Mouse (Mus musculus) liver, embryonic 15.5 days (tissue): ENCODE data around the gene Nudt21. TPM values are rescaled to one million over a fixed set of nuclear protein-coding genes. Genes with fewer than 3 reads are reported as not detected.

Source experiments
- ATAC-seq: fragments of 200-750 bp; cut with Nextera tagmentation; 2 replicates; pipeline ENCODE4 v1.8.0; 2017; ENCODE audit warnings: moderate number of reproducible peaks, mild to moderate bottlenecking, moderate library complexity; ENCODE audit not compliant: insufficient read depth
- H3K27ac ChIP-seq: fragments of 300-500 bp; sonication (generic); replicated peaks from 2 replicates; pipeline ENCODE4 v1.5.1; 2015; ENCODE audit warnings: mild to moderate bottlenecking, inconsistent platforms
- H3K27me3 ChIP-seq: fragments of 300-500 bp; sonication (generic); 2 replicates; pipeline ENCODE4 v1.6.1; 2015; ENCODE audit warnings: mild to moderate bottlenecking, inconsistent platforms
- H3K36me3 ChIP-seq: fragments of 300-500 bp; sonication (generic); replicated peaks from 2 replicates; pipeline ENCODE4 v1.6.1; 2015; ENCODE audit warnings: moderate library complexity, mild to moderate bottlenecking, inconsistent platforms
- H3K4me1 ChIP-seq: fragments of 300-500 bp; sonication (generic); replicated peaks from 2 replicates; pipeline ENCODE4 v1.6.1; 2015; ENCODE audit warnings: inconsistent platforms
- H3K4me2 ChIP-seq: fragments of 300-500 bp; sonication (generic); 2 replicates; pipeline ENCODE4 v1.6.1; 2015; ENCODE audit warnings: moderate library complexity, mild to moderate bottlenecking, inconsistent platforms
- H3K4me3 ChIP-seq: fragments of 300-500 bp; sonication (generic); replicated peaks from 2 replicates; pipeline ENCODE4 v1.5.1; 2015; ENCODE audit warnings: mild to moderate bottlenecking, inconsistent platforms
- H3K9ac ChIP-seq: fragments of 300-500 bp; sonication (generic); 2 replicates; pipeline ENCODE4 v1.6.1; 2015; ENCODE audit warnings: moderate library complexity, mild to moderate bottlenecking, inconsistent platforms
- H3K9me3 ChIP-seq: fragments of 300-500 bp; sonication (generic); replicated peaks from 2 replicates; pipeline ENCODE4 v1.6.1; 2016; ENCODE audit warnings: inconsistent platforms
- WGBS: fragments of 180-500 bp; shearing (Covaris S2); methylation state at CpG from one replicate; pipeline ENCODE4 v1.1.7; 2015; ENCODE audit warnings: mixed read lengths; ENCODE audit not compliant: insufficient replicate concordance; 5-methylcytosine and 5-hydroxymethylcytosine counted together
- polyA plus RNA-seq: library from polyadenylated mRNA; unstranded; fragments of >200 nt; fragmentation: Nextera tagmentation; extraction: Ambion mirVana; gene quantifications from 2 replicates; pipeline ENCODE4 v1.2.1, GENCODE M21; 2015

Nudt21 gene
- polyA plus RNA-seq, 1 experiment from 2014 or later, result 74.4 TPM

- Histone ChIP-seq H3K4me3 (no peak overlapping the region), H3K36me3 (peaks cover 34% of the 10 kb centered on the region), H3K9me3 (no peaks in the 10 kb centered on the region), H3K4me2 (peak overlapping the region; percentile 75), H3K9ac (peak overlapping the region; percentile 10; the same call in 1 of the 2 replicates), H3K27me3 (no peaks in the 10 kb centered on the region), H3K4me1 (peaks cover 43% of the 10 kb centered on the region), H3K27ac (no peak overlapping the region)
- ATAC-seq, result no peak
- 79% methylated on average over 3 of the region's 3 CpGs for WGBS
Measured at GRCm38 (mm10) chr8:94033601-94034000, 3.2 kb downstream of the Nudt21 start.

GRCm38 (mm10) chr8:94029701-94030100, 7.1 kb downstream of the Nudt21 start:
- Histone ChIP-seq H3K9me3 (no peaks in the 10 kb centered on the region), H3K27ac (no peak overlapping the region), H3K9ac (no peak overlapping the region), H3K36me3 (peaks cover 73% of the 10 kb centered on the region), H3K4me1 (peaks cover 23% of the 10 kb centered on the region), H3K27me3 (no peaks in the 10 kb centered on the region), H3K4me3 (no peak overlapping the region), H3K4me2 (no peak overlapping the region)
- ATAC-seq, result no peak
- 89% methylated on average over 9 of the region's 9 CpGs for WGBS

DNA sequence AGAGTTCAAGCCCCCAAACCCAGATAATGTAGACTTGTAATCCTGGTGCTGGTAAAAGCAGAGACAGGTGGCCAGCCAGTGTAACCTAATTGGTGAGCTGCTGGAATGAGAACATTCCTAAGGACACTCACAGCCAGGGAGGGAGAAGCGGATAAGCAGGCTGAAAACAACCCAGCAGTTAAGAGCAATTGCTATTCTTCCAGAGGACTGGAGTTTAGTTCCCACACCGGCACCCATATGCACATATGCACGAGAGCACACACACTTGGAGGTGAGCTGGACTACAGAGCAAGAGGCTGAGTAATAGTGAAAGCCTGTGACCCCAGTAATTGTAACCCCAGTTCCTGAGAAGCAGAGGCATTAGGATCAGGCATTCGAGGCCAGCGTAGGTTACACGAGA, 12.9 kb downstream of the Nudt21 start:
- no peaks in the 10 kb centered on the region for H3K9me3 ChIP-seq
- ATAC-seq, result no peak
- H3K27me3 ChIP-seq, result no peaks in the 10 kb centered on the region
- no peak overlapping the region for H3K27ac ChIP-seq
- WGBS, result 94% methylated on average over 6 of the region's 6 CpGs
- no peak overlapping the region for H3K9ac ChIP-seq
- H3K4me2 ChIP-seq, result no peak overlapping the region
- H3K36me3 ChIP-seq, result peaks cover 88% of the 10 kb centered on the region
- H3K4me3 ChIP-seq, result no peak overlapping the region
- H3K4me1 ChIP-seq, result no peaks in the 10 kb centered on the region

- Histone ChIP-seq H3K4me2 (peak overlapping the region; percentile 98), H3K27me3 (no peaks in the 10 kb centered on the region), H3K36me3 (peaks cover 14% of the 10 kb centered on the region), H3K9ac (peak overlapping the region; percentile 98), H3K4me3 (peak overlapping the region; percentile 88), H3K9me3 (no peaks in the 10 kb centered on the region), H3K4me1 (peaks cover 51% of the 10 kb centered on the region), H3K27ac (peak overlapping the region; percentile 97)
- WGBS, result 10% methylated on average over 7 of the region's 7 CpGs
- no peak for ATAC-seq
Measured at GRCm38 (mm10) chr8:94013026-94013612, 23.7 kb downstream of the Nudt21 start.

- Histone ChIP-seq H3K4me1 (peaks cover 52% of the 10 kb centered on the region), H3K36me3 (peaks cover 14% of the 10 kb centered on the region), H3K9me3 (no peaks in the 10 kb centered on the region), H3K4me2 (peak within 1 kb of the TSS; percentile 98), H3K9ac (peak within 1 kb of the TSS; percentile 98), H3K27me3 (no peaks in the 10 kb centered on the region), H3K4me3 (peak within 1 kb of the TSS; percentile 88), H3K27ac (peak within 1 kb of the TSS; percentile 97)
- ATAC-seq, result peak; percentile 94
- WGBS, result under 1% methylated on average over 117 of the region's 130 CpGs
Measured at GRCm38 (mm10) chr8:94012013-94012951, 24.5 kb downstream of the Nudt21 start, which contains the start of gene Amfr. TSS of gene Amfr (minus strand) at chr8:94012842.

- under 1% methylated on average over 48 of the region's 48 CpGs for WGBS
- peak overlapping the region; percentile 98 for H3K4me2 ChIP-seq
- H3K36me3 ChIP-seq, result peaks cover 17% of the 10 kb centered on the region
- H3K4me1 ChIP-seq, result peaks cover 52% of the 10 kb centered on the region
- H3K4me3 ChIP-seq, result peak overlapping the region; percentile 88
- no peaks in the 10 kb centered on the region for H3K27me3 ChIP-seq
- H3K9ac ChIP-seq, result peak overlapping the region; percentile 98
- H3K9me3 ChIP-seq, result no peaks in the 10 kb centered on the region
- peak overlapping the region; percentile 97 for H3K27ac ChIP-seq
- ATAC-seq, result peak; percentile 13; the same call in 1 of the 2 replicates
Measured at GRCm38 (mm10) chr8:94011076-94012012, 25.5 kb downstream of the Nudt21 start.

DNA sequence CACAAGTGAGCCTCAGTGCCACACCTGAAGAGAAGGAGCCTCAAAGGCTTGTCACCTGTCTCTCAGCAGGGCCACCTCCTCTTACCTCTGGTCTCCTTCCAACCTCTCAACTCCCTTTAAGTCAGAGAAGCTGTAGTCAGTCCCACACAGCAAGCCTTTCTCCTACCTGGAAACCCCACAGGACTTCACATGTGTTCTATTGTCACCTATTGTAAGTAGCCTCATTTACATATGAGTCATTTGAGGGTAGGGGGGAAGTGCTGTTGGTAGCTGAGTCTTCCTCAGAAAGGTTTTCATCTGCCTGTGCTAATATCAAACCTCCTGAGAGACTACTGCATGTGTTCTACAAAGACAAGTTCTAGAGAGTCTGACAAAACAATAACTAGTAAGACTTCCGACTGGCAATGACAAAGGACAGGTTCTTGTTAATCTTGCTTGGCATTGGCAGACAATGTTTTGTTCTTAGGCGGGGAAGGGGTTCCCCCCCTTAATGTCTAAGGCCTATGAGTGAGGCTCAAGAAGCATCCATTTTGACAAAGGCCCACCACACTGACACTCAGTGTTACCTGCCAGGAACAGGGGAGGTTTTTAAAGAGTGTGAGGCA, 26.6 kb downstream of the Nudt21 start:
- H3K4me1 ChIP-seq, result peaks cover 52% of the 10 kb centered on the region

GRCm38 (mm10) chr8:94009243-94009845, 27.5 kb downstream of the Nudt21 start:
- no peaks in the 10 kb centered on the region for H3K27me3 ChIP-seq
- no peak for ATAC-seq
- peak overlapping the region; percentile 88 for H3K4me3 ChIP-seq
- peak overlapping the region; percentile 98 for H3K4me2 ChIP-seq
- peak overlapping the region; percentile 52; the same call in 1 of the 2 replicates for H3K9ac ChIP-seq
- H3K27ac ChIP-seq, result peak overlapping the region; percentile 97
- 48% methylated on average over 15 of the region's 15 CpGs for WGBS
- H3K9me3 ChIP-seq, result no peaks in the 10 kb centered on the region
- H3K36me3 ChIP-seq, result peaks cover 28% of the 10 kb centered on the region
- H3K4me1 ChIP-seq, result peaks cover 47% of the 10 kb centered on the region

More for the DNA sequence above, 26.6 kb downstream of the Nudt21 start:
- peak overlapping the region; percentile 52 for H3K9ac ChIP-seq
- H3K9me3 ChIP-seq, result no peaks in the 10 kb centered on the region
- ATAC-seq, result no peak
- H3K4me3 ChIP-seq, result peak overlapping the region; percentile 88
- no peaks in the 10 kb centered on the region for H3K27me3 ChIP-seq
- peaks cover 25% of the 10 kb centered on the region for H3K36me3 ChIP-seq
- 39% methylated on average over 2 of the region's 2 CpGs for WGBS
- H3K4me2 ChIP-seq, result peak overlapping the region; percentile 98
- peak overlapping the region; percentile 97 for H3K27ac ChIP-seq

DNA sequence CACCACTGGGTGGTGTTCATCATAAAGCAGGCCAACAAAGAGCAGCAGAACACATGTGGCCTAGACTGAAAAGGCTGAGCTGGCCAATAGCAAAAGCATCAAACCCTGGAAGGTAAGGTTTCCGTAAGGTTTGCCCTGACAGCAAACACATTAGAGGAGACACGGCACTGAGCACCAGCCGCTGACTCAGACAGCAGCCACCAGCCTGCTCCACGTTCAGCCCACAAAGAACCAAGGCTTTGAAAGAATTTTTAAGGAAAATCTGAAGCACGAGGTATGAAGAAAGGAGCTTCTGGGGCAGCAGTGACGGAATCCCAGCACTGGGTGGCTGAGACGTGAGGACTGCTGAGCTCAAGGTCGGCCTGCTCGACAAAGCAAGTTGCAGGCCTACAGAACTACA, 32.7 kb downstream of the Nudt21 start:
- no peak for ATAC-seq
- whole genome bisulfite sequencing, result 92% methylated on average over 9 of the region's 9 CpGs
- no peak overlapping the region for H3K27ac ChIP-seq
- no peak overlapping the region for H3K4me2 ChIP-seq
- H3K4me1 ChIP-seq, result peaks cover 10% of the 10 kb centered on the region
- no peak overlapping the region for H3K9ac ChIP-seq
- peaks cover 70% of the 10 kb centered on the region for H3K36me3 ChIP-seq
- H3K4me3 ChIP-seq, result no peak overlapping the region
- no peaks in the 10 kb centered on the region for H3K27me3 ChIP-seq
- no peaks in the 10 kb centered on the region for H3K9me3 ChIP-seq

DNA sequence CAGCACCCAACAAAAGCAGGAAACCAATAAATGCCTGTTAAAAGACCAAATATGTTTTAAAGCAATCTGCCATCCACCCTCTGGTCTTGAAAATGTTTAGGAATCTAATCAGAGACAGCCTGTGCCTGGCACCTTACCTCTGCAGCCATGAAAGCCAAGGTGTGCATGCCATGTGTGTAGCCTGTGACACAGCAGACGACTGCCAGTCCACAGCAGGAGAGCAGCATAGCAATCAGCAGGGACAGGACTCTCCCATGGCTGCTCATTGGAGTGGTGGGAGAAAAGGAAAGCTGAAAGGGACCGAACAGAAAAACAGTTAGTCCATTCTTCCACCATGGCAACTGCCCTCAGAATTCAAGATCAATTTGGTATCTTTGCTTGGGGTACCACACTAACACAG, 37.9 kb downstream of the Nudt21 start:
- Histone ChIP-seq H3K27ac (no peak overlapping the region), H3K9ac (no peak overlapping the region), H3K4me2 (no peak overlapping the region), H3K4me3 (no peak overlapping the region), H3K27me3 (no peaks in the 10 kb centered on the region), H3K36me3 (peaks cover 68% of the 10 kb centered on the region), H3K4me1 (no peaks in the 10 kb centered on the region), H3K9me3 (no peaks in the 10 kb centered on the region)
- WGBS, result 88% methylated on average over 2 of the region's 2 CpGs
- ATAC-seq, result no peak
